Mouse (Mus musculus): Measurements from ENCODE around the gene Map7d1. TPM values are rescaled to one million over a fixed set of nuclear protein-coding genes. Genes with fewer than 3 reads are reported as not detected.
A peak's percentile ranks its signal among the peaks of the same experiment; 100 is the strongest.

Gene Map7d1
- polyA plus RNA-seq, 1 experiment from 2014 or later = 85.3 TPM

DNA sequence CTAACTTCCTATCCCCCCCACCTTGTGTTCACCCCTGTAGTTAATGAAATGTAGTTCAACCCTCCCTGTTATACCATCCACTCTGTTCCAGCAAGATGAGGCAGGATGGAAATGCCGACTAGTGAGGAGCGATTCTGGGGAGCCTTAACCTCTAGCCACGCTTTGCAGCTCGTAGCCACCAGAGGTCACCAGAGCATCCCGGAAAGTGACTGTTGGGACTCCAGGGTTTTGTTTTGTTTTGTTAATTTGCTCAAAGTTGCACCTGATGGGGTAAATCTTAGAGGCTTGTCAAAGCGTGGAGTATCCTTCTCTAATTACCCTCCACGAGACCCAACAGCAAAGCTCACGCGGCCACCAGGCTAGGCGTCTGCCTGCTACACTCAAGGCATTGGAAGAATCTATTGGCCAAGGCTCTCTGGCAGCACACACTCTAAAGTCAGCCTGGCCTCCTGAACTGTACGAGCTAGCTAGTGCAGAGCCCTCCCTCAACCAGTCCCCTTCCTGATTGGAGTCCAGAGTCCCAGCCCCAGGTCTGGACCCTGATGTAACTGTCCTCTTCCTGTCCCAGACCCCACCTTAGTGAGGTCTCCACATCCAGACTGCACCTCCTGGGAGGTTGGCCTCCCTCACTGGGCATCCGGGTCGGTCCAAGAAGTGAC is 21.9 kb upstream of the Map7d1 start:
- no peak overlapping the region for H3K4me2 ChIP-seq (ENCODE audit: low read length)
- peaks cover 22% of the 10 kb centered on the region for H3K36me3 ChIP-seq (ENCODE audit: control insufficient read depth, insufficient read depth, low read length)
- DNase-seq = peak; percentile 82
- no peak overlapping the region for H3K27ac ChIP-seq (replicated peaks; ENCODE audit: low read depth, low read length)
- no peak; the same call in 1 of the 2 replicates for ATAC-seq (ENCODE audit: low FRiP score, low TSS enrichment)
- H3K4me1 ChIP-seq (ENCODE audit: control insufficient read depth, insufficient read depth, low read length) = no peaks in the 10 kb centered on the region
- WGBS = 10% methylated on average over 13 of the region's 13 CpGs
- no peak overlapping the region for H3K4me3 ChIP-seq (replicated peaks; ENCODE audit: low read depth, low read length)
- no peaks in the 10 kb centered on the region for H3K9me3 ChIP-seq (ENCODE audit: control insufficient read depth, low read length)
- H3K9ac ChIP-seq (replicated peaks; ENCODE audit: low read length) = no peak overlapping the region
- no peaks in the 10 kb centered on the region for H3K27me3 ChIP-seq (ENCODE audit: control insufficient read depth, insufficient read depth, low read length)

DNA sequence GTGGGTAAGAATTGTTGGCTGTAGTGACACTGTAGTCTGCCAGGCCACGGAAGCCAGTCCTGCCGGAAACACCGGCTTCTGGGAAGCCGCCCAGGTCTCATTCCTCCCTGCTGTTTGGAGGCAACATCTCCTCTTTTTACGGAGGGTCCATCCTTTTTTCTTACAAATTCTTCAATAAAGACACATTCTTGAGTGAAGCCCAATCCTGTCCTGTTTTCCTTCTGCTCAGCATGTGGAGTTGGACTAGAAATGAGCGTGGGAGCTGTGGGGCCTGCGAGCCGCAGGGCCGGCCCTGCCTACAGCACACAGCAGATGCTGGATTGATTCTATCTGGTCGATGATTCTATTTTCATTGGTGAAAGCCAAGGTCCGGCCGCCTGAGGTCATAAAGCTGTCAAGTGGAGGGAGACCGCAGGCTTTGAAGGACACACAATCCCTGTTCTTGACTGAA is 19.6 kb upstream of the Map7d1 start:
- H3K4me2 ChIP-seq (ENCODE audit: low read length) = no peak overlapping the region
- H3K27me3 ChIP-seq (ENCODE audit: control insufficient read depth, insufficient read depth, low read length) = no peaks in the 10 kb centered on the region
- H3K27ac ChIP-seq (replicated peaks; ENCODE audit: low read depth, low read length) = no peak overlapping the region
- DNase-seq (no peak), ATAC-seq (ENCODE audit: low FRiP score, low TSS enrichment) (no peak)
- no peaks in the 10 kb centered on the region for H3K4me1 ChIP-seq (ENCODE audit: control insufficient read depth, insufficient read depth, low read length)
- no peaks in the 10 kb centered on the region for H3K9me3 ChIP-seq (ENCODE audit: control insufficient read depth, low read length)
- WGBS = 94% methylated on average over 13 of the region's 13 CpGs
- H3K36me3 ChIP-seq (ENCODE audit: control insufficient read depth, insufficient read depth, low read length) = peaks cover 31% of the 10 kb centered on the region
- no peak overlapping the region for H3K9ac ChIP-seq (replicated peaks; ENCODE audit: low read length)
- no peak overlapping the region for H3K4me3 ChIP-seq (replicated peaks; ENCODE audit: low read depth, low read length)

GRCm38 (mm10) chr4:126275081-126275480 is 18.9 kb upstream of the Map7d1 start:
- H3K36me3 ChIP-seq (ENCODE audit: control insufficient read depth, insufficient read depth, low read length) = peaks cover 31% of the 10 kb centered on the region
- DNase-seq = no peak
- no peak overlapping the region for H3K9ac ChIP-seq (replicated peaks; ENCODE audit: low read length)
- no peak overlapping the region for H3K4me3 ChIP-seq (replicated peaks; ENCODE audit: low read depth, low read length)
- WGBS = 91% methylated on average over 4 of the region's 4 CpGs
- H3K4me2 ChIP-seq (ENCODE audit: low read length) = no peak overlapping the region
- no peaks in the 10 kb centered on the region for H3K9me3 ChIP-seq (ENCODE audit: control insufficient read depth, low read length)
- no peak for ATAC-seq (ENCODE audit: low FRiP score, low TSS enrichment)
- no peaks in the 10 kb centered on the region for H3K27me3 ChIP-seq (ENCODE audit: control insufficient read depth, insufficient read depth, low read length)
- no peak overlapping the region for H3K27ac ChIP-seq (replicated peaks; ENCODE audit: low read depth, low read length)
- H3K4me1 ChIP-seq (ENCODE audit: control insufficient read depth, insufficient read depth, low read length) = no peaks in the 10 kb centered on the region

- WGBS = 74% methylated on average over 13 of the region's 13 CpGs
- H3K4me3 ChIP-seq (replicated peaks; ENCODE audit: low read depth, low read length) = no peak overlapping the region
These were observed 17.6 kb upstream of the Map7d1 start for GRCm38 (mm10) chr4:126273753-126274152.

GRCm38 (mm10) chr4:126269292-126269691 is 13.1 kb upstream of the Map7d1 start:
- Histone ChIP-seq H3K4me3 (replicated peaks; ENCODE audit: low read depth, low read length) (no peak overlapping the region), H3K9me3 (ENCODE audit: control insufficient read depth, low read length) (no peaks in the 10 kb centered on the region), H3K9ac (replicated peaks; ENCODE audit: low read length) (no peak overlapping the region), H3K27me3 (ENCODE audit: control insufficient read depth, insufficient read depth, low read length) (no peaks in the 10 kb centered on the region), H3K4me2 (ENCODE audit: low read length) (no peak overlapping the region), H3K36me3 (ENCODE audit: control insufficient read depth, insufficient read depth, low read length) (peaks cover 22% of the 10 kb centered on the region), H3K27ac (replicated peaks; ENCODE audit: low read depth, low read length) (no peak overlapping the region), H3K4me1 (ENCODE audit: control insufficient read depth, insufficient read depth, low read length) (no peaks in the 10 kb centered on the region)
- WGBS = 89% methylated on average over 3 of the region's 3 CpGs
- no peak for ATAC-seq (ENCODE audit: low FRiP score, low TSS enrichment)
- DNase-seq = no peak

More at GRCm38 (mm10) chr4:126273753-126274152, 17.6 kb upstream of the Map7d1 start:
- no peak for ATAC-seq (ENCODE audit: low FRiP score, low TSS enrichment)
- no peaks in the 10 kb centered on the region for H3K27me3 ChIP-seq (ENCODE audit: control insufficient read depth, insufficient read depth, low read length)
- H3K4me2 ChIP-seq (ENCODE audit: low read length) = no peak overlapping the region
- H3K9ac ChIP-seq (replicated peaks; ENCODE audit: low read length) = no peak overlapping the region
- H3K9me3 ChIP-seq (ENCODE audit: control insufficient read depth, low read length) = no peaks in the 10 kb centered on the region
- no peaks in the 10 kb centered on the region for H3K4me1 ChIP-seq (ENCODE audit: control insufficient read depth, insufficient read depth, low read length)
- no peak overlapping the region for H3K27ac ChIP-seq (replicated peaks; ENCODE audit: low read depth, low read length)
- no peak for DNase-seq
- peaks cover 31% of the 10 kb centered on the region for H3K36me3 ChIP-seq (ENCODE audit: control insufficient read depth, insufficient read depth, low read length)

DNA sequence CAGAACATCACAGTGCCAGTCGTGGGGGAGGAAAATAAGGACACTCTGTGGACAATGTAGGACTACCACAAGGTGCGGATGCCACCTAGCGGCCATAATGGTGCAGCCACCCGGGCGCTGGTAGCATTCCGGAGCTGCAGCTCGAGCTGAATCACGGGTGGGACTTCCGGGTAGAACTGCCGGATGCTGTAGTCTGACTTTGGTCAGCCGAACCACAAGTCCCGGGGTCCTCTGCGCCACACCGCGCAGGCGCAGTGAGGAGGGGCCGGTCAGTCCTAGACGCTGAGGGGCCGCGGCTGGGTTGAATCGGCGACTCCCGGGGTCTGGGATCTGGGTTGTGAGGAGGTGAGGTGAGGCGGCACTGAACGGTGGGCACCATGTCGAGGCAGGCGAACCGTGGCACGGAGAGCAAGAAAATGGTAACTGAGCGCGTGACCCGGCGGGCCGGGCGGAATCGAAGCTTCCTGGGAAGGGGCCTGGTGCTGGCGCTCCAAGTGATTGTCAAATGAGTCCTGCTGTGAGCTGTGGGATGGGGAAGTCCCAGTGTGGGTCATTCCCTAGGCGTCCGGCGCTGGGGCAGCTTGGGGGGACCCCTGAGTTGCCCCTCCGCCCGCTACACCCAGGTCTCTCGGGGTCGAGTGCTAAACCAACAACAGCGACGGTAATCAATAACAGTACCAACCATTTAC is 6.1 kb upstream of the Map7d1 start, which contains the start of gene Trappc3:
TSS of gene Trappc3 (plus strand) at position 207 of the 689 bp plus-strand sequence.
- Histone ChIP-seq H3K4me2 (ENCODE audit: low read length) (peak within 1 kb of the TSS; percentile 74), H3K27ac (replicated peaks; ENCODE audit: low read depth, low read length) (peak within 1 kb of the TSS; percentile 49; the same call in 1 of the 2 replicates), H3K36me3 (ENCODE audit: control insufficient read depth, insufficient read depth, low read length) (no peaks in the 10 kb centered on the region), H3K27me3 (ENCODE audit: control insufficient read depth, insufficient read depth, low read length) (no peaks in the 10 kb centered on the region), H3K4me3 (replicated peaks; ENCODE audit: low read depth, low read length) (peak within 1 kb of the TSS; percentile 85), H3K9ac (replicated peaks; ENCODE audit: low read length) (peak within 1 kb of the TSS; percentile 83), H3K4me1 (ENCODE audit: control insufficient read depth, insufficient read depth, low read length) (peaks cover 26% of the 10 kb centered on the region), H3K9me3 (ENCODE audit: control insufficient read depth, low read length) (no peaks in the 10 kb centered on the region)
- under 1% methylated on average over 46 of the region's 46 CpGs for WGBS
- peak; percentile 99 for DNase-seq
- ATAC-seq (ENCODE audit: low FRiP score, low TSS enrichment) = peak; percentile 96

GRCm38 (mm10) chr4:126261675-126262074 is 5.5 kb upstream of the Map7d1 start:
- Histone ChIP-seq H3K36me3 (ENCODE audit: control insufficient read depth, insufficient read depth, low read length) (no peaks in the 10 kb centered on the region), H3K9ac (replicated peaks; ENCODE audit: low read length) (no peak overlapping the region), H3K9me3 (ENCODE audit: control insufficient read depth, low read length) (no peaks in the 10 kb centered on the region), H3K4me1 (ENCODE audit: control insufficient read depth, insufficient read depth, low read length) (peaks cover 28% of the 10 kb centered on the region), H3K27me3 (ENCODE audit: control insufficient read depth, insufficient read depth, low read length) (no peaks in the 10 kb centered on the region), H3K27ac (replicated peaks; ENCODE audit: low read depth, low read length) (no peak overlapping the region), H3K4me3 (replicated peaks; ENCODE audit: low read depth, low read length) (0 out of 2 replicates have a peak overlapping the region, but pooled peaks have one; percentile 85), H3K4me2 (ENCODE audit: low read length) (no peak overlapping the region)
- 54% methylated on average over 7 of the region's 7 CpGs for WGBS
- ATAC-seq (ENCODE audit: low FRiP score, low TSS enrichment) (no peak), DNase-seq (no peak)

GRCm38 (mm10) chr4:126261266-126261665 is 5.1 kb upstream of the Map7d1 start:
- Histone ChIP-seq H3K27me3 (ENCODE audit: control insufficient read depth, insufficient read depth, low read length) (no peaks in the 10 kb centered on the region), H3K27ac (replicated peaks; ENCODE audit: low read depth, low read length) (no peak overlapping the region), H3K4me2 (ENCODE audit: low read length) (no peak overlapping the region), H3K4me1 (ENCODE audit: control insufficient read depth, insufficient read depth, low read length) (peaks cover 28% of the 10 kb centered on the region), H3K9ac (replicated peaks; ENCODE audit: low read length) (no peak overlapping the region), H3K36me3 (ENCODE audit: control insufficient read depth, insufficient read depth, low read length) (no peaks in the 10 kb centered on the region), H3K9me3 (ENCODE audit: control insufficient read depth, low read length) (no peaks in the 10 kb centered on the region), H3K4me3 (replicated peaks; ENCODE audit: low read depth, low read length) (no peak overlapping the region)
- WGBS = 73% methylated on average over 6 of the region's 6 CpGs
- DNase-seq (no peak), ATAC-seq (ENCODE audit: low FRiP score, low TSS enrichment) (no peak)

Measured in midbrain, embryonic 14.5 days (tissue).